Mouse (Mus musculus) liver (tissue): ENCODE data around the gene Cwc25.
"Not testable (repeated sequence)": the region's sequence is repeated elsewhere in the genome, so short reads cannot be mapped to it uniquely, and the experiment has no call there.

Experiments used
- DNase-seq: peaks from one replicate; pipeline ENCODE4 v3.0.0-alpha.2; 2020; ENCODE audit warnings: mixed read lengths

The Cwc25 gene

DNA sequence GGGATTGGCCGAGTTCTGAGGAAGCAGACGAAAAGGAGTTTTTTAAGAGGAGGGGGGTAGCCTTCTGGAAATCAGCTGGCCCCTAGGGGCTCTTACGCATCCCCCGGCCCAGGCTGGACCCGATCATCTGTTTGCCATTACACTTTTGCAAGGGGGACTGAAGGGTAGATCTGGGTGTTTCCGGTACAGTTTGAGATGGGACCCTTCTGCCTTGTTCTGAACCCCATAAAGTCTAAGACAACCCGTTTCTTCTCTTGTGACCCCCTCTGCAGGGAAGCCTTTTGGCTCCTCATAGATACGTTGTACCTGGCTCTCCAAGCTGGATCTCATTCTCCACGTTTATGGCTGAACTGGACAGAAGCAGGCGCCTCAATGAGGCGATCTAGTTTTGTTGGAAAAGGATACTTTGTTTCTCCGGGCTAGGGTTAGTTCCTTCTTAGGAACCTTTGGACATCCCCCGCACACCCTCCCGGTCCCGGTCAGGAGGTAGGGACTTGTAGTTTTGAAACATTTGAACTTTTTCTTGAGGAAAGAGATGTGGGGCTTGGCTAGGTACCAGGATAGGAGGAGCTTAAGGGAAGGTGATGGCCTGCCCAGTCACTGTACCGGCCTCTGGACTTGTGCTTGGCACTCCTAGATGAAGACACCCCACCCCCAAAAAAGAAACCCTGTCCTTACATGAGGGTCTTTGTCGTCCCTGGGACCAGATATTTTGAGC is 34.5 kb upstream of the Cwc25 start:
- DNase-seq: no peak

GRCm38 (mm10) chr11:97799994-97800690 is 33.8 kb upstream of the Cwc25 start:
- peak; percentile 78 for DNase-seq

DNA sequence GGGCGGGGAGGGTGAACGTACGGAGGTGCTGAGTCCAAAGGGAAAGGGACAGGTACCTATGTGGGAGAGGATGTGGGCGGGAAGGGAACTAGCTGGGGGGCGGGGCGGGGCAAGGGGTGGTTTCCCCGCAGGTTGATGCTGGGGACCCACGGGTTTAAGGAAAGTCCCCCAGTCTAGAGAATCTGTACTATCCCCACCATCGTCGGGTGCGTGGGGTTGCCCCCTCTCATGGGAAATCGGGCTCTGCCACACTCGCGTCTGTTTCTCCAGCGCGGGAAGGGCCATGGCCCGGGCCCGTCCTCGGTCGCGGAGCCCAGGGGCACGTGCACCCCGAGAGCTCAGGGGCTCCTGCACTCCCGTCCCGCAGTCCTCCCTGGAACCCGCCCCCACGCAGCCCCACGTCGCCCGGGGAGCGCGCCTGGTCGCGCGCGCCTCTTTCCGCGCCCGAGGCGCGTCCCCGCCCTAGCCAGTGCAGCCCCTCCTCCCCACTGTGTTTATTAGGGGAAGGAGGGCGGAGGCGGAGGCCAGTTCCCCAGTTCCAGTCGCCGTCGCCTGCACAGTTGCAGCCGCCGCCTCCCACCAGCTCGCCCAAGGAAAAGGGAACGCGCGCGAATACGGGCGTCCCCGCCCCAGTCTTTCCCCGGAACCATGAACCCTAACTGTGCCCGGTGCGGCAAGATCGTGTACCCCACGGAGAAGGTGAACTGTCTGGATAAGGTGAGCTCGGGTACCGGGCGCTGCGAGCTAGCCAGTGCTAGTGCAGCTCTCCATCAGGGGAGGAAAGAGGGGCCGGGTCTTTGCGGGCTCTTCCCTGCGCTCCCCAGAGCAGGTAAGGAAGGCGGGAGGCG is 33.0 kb upstream of the Cwc25 start:
- DNase-seq: peak; percentile 80

- DNase-seq: peak; percentile 84
Measured at GRCm38 (mm10) chr11:97798782-97799145, 32.4 kb upstream of the Cwc25 start, which contains the start of gene Lasp1. Gene Lasp1 (plus strand): TSS chr11:97799000.

- DNase-seq: no peak
Measured at GRCm38 (mm10) chr11:97798083-97798435, 31.7 kb upstream of the Cwc25 start.

GRCm38 (mm10) chr11:97797369-97798082 is 31.2 kb upstream of the Cwc25 start:
- DNase-seq: no peak

- peak; percentile 78 for DNase-seq
Measured at GRCm38 (mm10) chr11:97796910-97797309, 30.6 kb upstream of the Cwc25 start.

DNA sequence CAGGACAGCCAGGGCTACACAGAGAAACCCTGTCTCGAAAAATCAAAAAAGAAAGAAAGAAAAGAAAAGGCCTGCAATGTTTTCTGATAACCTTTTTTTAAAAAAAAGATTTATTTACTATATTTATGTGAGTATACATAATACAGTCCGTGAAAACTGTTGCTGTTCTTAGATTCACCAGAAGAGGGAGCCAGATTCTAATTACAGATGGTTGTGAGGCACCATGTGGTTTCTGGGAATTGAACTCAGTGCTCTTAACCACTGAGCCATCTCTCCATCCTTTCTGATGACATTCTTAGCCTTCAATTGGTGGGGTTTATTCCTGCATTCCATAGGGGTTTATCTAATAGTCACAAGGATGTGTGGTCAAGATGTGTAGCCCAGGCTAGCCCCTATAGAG is 26.8 kb upstream of the Cwc25 start:
- no peak for DNase-seq

DNA sequence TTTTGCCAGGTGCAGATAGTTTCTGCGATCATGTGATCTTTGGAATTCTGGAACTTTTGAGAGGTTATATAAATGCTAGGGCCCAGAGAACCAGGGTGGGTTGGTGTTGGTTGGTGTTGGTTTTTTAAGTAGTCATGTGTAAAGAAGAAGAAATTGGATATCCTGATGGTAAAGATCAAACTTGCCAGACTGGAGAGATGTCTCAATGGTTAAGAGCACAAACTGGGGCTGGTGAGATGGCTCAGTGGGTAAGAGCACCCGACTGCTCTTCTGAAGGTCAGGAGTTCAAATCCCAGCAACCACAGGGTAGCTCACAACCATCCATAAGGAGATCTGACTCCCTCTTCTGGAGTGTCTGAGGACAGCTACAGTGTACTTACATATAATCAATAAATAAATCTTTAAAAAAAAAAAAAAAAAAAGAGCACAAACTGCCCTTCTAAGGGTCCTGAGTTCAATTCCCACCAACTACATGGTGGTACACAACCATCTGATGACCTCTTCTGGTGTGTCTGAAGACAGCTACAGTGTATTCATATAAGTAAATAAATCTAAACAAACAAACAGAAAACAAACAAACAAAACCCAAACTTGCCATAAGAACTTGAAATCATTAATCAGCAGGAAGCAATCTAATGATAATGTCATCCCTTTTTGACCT is 24.6 kb upstream of the Cwc25 start:
- DNase-seq: not testable (repeated sequence)

- DNase-seq: no peak
Measured at GRCm38 (mm10) chr11:97789727-97790126, 23.4 kb upstream of the Cwc25 start.

DNA sequence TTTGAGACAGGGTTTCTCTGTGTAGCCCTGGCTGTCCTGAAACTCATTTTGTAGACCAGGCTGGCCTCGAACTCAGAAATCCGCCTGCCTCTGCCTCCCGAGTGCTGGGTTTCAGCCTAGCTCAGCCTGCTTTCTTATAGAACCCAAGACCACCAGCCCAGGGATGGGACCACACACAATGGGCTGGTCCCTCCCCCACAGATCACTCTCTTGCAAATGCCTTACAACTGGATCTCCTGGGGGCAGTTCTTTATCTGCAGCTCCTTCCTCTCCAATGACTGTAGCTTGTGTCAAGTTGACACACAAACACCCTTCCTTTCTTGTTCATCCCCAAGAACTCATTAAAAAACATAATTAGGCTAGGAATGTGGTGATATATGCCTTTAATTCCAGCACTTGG is 21.6 kb upstream of the Cwc25 start:
- DNase-seq: no peak

DNA sequence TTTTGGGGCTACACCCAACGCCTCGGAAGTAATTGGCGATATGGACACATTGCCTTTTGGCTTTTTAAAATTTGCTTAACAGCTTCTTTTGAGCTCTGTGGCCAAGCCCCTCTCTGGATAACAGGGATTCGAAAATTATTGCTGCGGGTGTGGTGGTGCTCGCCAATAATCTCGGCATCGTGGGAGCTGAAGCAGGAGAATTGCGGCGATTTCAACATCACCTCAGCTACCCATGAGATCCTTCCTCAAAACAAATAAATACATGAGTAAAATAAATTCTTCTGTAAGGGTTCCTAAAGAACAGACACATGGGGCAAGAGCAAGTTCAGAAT is 16.2 kb upstream of the Cwc25 start:
- DNase-seq: no peak

GRCm38 (mm10) chr11:97781832-97782563 is 15.6 kb upstream of the Cwc25 start, which contains the start of gene Rpl23:
Gene Rpl23 (minus strand): TSS chr11:97782437.
- DNase-seq: peak; percentile 99

DNA sequence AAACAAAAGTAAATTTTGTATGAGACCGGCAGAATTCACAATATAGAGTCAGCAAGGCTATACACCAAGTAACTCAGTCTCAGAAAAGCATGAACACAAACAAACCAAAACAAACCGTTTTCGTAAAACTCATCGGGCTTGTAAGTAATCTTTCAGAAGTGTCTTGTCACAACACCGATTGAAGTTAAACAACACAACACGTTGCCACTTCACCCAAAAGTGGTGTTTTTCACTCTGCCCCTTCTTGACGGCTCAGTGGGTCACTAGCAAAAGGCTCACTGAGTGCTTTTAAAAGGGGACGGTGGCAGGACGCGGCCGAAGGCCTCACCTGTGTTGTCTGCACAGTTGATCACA is 15.1 kb upstream of the Cwc25 start:
- DNase-seq: no peak

DNA sequence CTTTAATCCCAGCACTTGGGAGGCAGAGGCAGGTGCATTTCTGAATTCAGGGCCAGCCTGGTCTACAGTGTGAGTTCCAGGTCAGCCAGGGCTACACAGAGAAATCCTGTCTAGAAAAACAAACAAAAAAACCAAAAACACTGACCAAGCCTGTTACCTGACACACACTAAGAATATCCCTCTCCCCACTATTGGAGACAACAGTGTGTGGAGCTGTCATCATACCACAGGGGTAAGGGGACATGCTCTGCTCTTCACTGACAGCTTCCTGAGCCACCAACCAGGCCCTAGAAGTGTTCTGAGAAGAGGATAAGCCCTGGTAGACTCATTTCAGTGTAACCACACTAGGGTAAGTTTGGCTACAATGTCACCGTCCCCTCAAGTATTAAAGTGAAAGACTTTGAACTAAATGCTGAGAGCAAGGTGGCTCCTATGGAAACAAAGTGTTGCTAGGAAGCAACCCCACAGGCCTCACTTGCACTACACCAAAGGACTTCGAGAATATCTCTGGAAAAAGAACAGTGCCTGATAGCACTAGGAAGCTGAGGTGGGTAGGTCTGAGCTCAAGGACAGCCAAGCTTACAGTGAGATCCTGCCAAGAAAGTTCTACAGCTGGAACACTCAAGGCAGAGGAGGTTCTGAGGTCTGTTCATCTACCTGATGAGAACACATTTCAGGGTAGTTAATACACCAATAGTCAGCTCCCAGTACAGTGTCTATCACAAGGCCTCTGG is 13.8 kb upstream of the Cwc25 start:
- DNase-seq: no peak

- no peak for DNase-seq
Measured at GRCm38 (mm10) chr11:97778918-97779317, 12.6 kb upstream of the Cwc25 start.

DNA sequence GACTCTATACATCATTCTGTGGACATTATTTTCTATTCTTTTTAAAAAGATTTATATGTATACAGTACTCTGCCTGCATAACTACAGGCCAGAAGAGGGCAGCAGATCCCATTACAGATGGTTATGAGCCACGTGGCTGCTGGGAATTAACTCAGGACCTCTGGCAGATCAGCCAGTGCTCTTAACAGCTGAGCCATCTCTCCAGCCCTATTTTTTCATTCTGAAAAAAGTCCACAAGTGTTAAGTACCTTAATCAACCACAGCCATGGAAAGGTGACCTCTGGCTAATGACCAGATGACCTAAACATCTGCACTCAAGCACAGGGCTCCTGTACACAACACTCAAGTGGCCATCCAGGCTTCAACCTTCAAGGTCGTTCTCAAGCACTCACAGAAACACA is 10.8 kb upstream of the Cwc25 start:
- DNase-seq: peak; percentile 32

- no peak for DNase-seq
Measured at GRCm38 (mm10) chr11:97776497-97777128, 10.3 kb upstream of the Cwc25 start.

GRCm38 (mm10) chr11:97775808-97776496 is 9.6 kb upstream of the Cwc25 start, which contains the start of gene 1700001P01Rik:
Gene 1700001P01Rik (minus strand): TSS chr11:97775918.
- no peak for DNase-seq

- no peak for DNase-seq
Measured at GRCm38 (mm10) chr11:97775186-97775585, 8.8 kb upstream of the Cwc25 start.
